Mouse (Mus musculus): ENCODE results near the gene Peli2.

The Peli2 gene

DNA sequence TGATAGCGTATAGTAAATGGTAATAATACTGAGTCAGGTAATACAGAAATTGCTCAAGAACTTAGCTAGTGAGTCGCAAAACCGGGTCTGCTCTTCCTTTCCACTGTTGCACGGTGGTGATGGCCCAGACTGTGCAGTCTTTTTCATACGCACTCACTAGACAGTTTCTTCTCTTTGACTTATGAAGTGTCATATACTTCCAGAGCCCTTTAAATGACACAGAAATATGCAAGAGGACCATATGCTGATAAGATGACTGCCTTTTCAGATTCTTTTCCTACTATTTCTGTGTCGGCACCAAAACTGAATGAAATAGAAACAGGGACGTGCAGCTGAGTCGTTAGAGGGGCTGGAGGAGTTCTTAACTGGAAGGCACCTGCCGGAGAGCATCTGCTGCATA lies 102.1 kb downstream of the Peli2 start:
- DNase-seq (ENCODE audit: low spot score) = no peak

DNA sequence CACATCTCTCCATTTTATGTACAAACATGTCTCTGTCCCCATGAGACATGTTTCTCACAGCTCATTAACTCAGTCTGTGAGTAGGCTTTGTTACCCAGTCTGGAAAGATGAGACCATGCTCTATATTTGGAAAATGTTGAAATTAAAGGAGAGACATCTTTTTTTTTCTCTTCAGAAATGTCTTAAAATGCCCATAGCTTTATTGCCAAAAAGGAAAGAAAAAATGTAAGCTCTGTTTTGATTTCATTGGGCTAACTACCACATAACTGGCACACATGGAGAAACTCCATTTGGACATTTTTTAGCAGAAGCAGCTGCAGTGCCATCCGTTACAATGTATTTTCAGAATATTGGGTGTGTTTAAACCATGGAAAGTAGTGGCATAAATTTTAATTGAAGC lies 103.6 kb downstream of the Peli2 start:
- no peak for DNase-seq (ENCODE audit: low spot score)

DNA sequence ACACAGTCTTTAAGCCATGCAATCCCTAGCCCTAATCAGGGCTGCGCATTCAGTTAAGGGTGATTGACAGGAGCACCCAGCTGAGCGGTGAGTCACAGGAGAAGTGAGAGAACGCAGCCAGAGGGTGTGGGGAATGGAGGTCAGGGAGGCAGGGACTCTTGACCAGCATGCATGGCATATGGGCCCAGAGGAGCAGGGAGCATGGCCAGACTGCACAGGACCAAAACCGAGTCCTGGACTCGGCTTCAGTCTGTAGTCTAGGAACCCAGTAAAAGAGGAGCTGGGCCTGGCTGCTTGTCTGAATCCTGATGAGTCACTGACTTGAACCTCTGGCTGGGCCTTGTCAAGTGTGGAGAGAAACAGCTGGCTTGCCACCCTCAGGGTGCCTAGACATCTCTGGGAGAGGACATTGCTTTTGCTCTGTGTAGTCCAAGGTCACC lies 104.3 kb downstream of the Peli2 start:
- no peak for DNase-seq (ENCODE audit: low spot score)

DNA sequence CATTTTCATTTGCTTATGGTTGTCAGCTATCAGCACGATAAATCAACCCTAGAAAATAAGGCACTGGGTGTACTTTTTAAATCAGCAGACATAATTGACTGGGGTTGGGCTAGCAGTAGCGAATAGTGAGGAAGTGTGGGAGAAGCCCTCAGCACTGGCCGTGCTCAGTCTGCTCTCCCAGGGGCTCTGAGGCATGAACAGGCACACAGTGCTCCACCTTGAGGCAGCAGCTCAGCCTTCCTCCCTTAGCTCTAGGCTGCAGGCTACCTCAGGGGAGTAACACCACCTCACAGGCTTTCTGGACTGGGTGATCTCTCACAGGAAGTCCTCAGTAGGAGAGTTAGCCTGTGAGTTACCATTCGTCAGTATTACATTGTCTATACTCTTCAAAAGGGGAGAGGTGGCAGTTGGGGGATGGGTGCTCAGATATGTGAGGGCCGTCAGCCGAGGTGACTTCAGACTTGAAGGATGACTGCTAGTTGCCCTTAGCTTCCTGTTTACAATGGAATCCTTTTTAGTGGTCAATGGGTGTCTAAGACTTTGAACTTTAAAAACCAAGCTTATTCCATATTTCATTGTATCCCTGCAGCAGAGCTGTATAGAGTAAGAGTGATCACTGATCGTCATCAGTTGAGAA lies 105.3 kb downstream of the Peli2 start:
- DNase-seq (ENCODE audit: low spot score) = no peak

DNA sequence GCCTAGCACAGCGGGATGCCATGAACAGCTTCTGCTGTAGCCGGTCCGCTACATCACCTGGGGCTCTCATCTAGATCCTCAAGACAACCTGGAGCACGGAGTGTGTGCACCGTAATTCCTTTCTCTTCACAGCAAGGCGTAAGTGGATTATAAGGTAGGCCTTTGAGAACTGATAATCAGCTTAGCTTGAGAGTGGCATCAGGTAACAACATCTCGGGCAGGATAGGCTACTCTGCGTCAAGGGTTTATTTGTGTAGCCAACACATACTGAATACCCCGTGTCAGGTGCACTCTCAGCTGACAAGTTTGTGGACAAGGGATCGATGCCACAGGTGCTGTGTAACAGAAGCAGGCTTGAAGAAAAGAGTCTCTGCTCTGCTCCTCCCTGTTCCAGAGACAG lies 106.1 kb downstream of the Peli2 start:
- DNase-seq (ENCODE audit: low spot score) = no peak

DNA sequence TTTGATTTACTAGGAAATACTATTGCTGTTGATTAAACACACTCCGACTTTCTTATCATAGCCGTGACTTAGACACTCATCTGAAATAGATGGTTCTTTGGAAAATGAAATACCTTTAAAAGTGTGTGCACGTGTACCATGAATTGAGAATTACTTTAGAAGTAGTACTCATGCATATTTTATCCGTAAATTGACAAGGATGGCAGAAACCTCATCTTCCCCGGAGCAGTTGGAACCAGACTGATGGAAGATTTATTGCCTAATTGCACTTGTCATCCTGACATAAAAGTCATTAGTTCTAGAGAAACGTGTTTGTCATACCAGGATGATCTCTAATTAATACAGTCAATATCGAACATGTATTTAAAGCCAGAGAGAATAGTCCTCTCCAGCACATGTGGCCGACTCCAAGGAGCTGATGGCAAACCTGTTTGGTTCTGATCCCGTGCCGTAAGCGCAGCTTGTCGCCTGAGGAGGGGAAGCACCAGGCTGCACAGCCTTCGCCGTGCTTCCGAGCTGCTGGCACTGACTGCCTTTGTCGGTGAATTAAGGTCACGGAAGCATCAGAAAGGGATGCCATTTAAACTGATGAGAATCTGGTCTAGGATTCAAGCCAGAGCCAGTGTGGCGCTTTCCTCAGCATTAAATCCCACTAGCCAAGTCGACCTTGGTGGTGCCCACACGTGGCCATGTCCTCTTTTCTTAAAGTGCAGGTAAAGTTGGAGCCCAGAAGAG lies 114.3 kb downstream of the Peli2 start:
- no peak for DNase-seq (ENCODE audit: low spot score)

DNA sequence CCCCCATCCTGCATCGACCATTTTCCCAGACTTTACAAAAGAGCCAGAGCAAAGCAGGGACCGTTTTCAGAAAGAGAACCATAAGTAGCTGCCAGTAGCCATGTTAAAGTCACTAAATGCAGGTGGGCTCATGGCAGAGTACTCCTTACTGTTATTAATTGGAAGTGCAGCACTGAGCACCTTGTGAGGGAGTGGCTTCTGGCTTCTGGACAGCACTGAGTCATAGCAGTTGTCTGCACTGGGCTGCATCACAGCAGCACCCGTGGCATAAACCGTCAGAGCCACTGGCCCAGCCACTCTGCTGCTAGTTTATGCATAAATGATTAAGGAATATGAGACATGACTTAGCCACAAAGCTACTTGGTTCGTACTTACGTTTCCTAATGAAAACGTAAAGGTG lies 120.7 kb downstream of the Peli2 start:
- no peak for DNase-seq (ENCODE audit: low spot score)

DNA sequence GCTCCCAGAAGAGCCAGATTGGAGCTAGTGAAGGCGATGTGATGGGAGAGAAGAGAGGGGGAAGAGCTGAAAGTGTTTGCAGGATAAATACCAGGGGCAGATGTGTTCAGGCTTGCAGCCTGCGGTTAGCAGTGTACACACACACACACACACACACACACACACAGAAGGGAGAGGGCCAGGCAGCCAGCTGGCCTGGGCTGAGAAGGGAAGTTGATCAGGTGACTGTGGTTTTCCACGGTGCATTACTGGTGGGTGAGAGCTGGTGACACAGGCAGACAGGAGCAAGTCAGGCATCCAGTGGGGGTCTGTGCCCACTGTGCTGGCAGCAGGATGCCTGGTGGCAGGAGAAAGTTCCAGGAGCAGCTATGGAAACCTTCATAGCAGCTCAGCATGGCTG lies 125.6 kb downstream of the Peli2 start:
- peak; percentile 35 for DNase-seq (ENCODE audit: low spot score)

DNA sequence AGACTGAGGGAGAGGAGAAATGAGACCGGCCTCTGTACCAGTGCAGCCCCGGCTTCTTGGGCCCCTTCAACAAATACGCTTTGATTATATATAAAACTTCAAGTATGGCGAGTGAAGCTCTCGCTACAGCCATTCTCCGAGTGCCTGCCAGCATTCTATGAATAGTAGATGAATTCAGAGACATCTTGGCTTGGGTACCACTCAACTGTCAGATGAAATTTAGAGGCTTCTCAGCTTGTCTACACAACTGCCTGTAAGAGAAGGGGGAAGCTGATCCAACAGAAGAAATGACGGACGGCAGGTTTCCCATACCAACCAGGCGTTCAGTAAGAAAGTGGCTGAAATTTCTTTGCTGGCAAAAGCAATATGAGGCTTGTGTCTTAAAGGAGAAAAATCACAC lies 126.3 kb downstream of the Peli2 start:
- DNase-seq (ENCODE audit: low spot score) = no peak

DNA sequence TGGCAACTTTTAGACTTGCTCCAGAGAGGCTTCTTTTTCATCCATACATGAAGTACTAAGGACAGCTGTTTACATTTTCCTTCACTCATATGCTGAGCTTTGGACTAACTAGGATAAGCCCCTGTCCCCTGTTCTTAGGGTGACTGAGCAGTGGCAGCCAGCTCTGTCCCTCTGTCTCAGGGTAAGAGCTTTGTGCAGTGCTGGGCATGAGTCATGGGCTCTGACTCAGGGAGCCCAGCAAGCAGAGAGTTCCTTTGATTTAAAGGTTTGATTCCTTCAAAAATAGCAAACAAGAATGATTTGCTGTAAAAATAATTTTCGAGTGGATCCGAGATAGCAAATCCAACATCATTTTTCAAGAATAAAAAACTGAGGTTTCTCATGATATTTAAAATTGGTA lies 128.8 kb downstream of the Peli2 start:
- no peak for DNase-seq (ENCODE audit: low spot score)

DNA sequence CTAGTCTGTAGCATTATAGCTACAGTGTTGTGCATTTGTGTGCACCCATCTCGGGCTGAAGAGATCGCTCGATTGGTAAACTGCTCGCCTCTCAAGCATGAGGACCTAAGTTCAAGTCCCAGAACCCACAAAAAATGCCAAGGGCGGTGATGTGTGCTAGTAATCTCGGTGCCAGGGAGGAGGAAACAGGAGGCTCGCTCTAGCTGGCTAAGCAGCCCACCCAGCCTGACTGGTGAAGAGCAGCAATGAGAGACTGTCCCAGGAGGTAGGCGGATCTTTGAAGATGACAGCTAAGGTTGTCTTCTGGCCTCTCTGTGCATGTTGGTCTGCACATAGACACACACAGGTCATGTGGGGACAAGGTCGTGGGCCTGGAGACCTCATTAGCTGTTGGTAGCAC lies 129.3 kb downstream of the Peli2 start:
- no peak for DNase-seq (ENCODE audit: low spot score)

DNA sequence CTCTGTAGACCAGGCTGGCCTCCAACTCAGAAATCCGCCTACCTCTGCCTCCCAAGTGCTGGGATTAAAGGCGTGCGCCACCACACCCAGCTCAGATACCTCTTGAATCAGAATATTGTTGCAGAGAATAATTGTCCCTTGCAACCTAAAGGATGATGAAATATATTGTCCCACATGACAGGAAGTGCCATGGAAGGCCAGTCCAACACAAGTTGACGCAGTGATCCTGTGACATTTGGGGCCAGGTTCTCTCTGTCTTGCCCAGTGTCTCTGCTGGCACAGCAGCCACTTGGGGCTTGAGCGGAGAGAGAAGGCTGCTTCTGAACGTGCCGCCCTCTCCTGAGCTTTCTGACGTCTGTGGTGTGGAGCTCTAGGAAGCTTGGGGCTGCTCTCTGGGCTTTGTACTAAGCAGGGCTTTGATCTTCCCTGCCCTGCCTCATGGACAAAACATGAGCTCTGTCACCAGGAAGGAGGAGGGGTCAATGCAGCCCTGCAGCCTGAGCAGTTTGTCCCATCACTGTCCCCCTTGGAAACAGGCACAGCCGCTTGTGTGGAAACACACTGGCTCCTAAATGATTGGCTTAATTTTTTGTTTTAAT lies 130.9 kb downstream of the Peli2 start:
- DNase-seq (ENCODE audit: low spot score) = no peak

DNA sequence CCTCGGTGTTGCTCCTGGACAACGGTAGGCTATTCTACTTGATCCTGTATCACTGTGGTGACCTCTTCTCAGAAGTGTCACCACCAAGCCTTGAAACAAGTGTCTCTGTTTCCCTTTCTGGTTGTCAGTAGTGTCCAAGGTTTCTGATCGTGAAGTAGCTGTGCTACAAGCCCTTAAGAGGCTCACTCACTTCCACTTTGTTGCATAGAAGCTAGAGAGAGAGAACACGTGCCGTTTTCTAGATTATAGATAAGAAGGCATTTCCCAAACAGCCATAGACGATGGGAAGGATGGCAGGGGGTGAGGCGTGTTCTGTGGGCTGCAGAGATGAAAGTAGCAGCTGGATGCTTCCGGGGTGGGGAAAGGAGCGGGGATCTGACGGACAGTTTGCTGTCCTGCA lies 132.6 kb downstream of the Peli2 start:
- DNase-seq (ENCODE audit: low spot score) = no peak

DNA sequence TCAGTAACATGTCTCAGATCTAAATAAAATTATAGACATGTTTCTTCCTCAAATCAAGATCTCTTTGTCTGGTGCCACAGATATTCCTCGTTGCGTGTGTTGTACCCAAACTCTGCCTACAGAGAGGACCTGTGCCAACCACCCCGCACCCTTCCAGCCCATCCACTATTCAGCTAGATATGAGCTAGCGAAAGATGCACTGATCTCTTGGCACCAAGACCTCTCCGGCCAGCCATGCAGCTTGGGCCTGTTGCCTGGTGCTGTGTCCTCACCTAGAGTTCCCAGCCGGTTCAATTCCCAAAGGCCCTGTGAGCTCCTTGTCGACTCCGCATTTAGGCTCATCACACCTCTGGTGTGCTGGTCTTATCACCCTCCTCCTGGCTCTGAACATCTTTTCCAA lies 134.1 kb downstream of the Peli2 start:
- DNase-seq (ENCODE audit: low spot score) = no peak

DNA sequence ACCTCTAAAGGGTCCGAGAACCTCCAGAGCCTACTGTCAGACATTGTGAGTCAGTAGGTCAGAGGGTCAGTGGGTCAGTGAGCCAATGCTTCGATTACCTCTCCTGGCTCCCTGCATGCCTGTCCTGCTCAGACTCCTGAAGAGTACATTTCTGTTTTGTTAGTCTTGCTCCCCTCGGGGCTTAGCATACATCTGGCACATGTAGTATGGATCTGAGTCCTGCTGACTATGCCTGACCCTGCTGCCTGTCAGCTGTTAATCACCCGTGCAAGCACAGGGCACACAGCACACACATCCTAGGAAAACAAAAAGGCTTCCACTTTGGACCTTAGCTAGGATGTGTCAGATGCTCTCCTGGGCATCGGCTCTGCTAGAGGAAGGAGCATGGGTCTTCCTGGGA lies 134.7 kb downstream of the Peli2 start:
- DNase-seq (ENCODE audit: low spot score) = no peak

DNA sequence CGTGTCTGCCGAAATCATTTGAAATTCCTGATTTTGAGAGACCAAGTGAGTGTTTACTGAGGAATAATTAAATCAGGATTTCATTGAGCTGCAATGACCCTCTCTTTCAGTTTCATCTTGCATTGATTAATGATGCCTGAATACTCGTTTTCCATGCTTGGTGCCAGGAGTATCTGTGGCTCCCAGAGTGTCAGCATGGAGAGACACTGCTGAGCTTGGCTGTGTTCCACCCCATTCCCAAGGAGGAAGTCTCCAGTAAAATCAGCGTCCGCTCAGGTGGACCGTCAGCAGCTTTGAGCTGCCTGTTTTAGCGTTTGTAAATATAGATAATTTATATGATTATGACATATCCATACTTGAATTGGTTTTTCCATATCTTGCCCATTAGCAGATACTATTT lies 137.1 kb downstream of the Peli2 start:
- no peak for DNase-seq (ENCODE audit: low spot score)

DNA sequence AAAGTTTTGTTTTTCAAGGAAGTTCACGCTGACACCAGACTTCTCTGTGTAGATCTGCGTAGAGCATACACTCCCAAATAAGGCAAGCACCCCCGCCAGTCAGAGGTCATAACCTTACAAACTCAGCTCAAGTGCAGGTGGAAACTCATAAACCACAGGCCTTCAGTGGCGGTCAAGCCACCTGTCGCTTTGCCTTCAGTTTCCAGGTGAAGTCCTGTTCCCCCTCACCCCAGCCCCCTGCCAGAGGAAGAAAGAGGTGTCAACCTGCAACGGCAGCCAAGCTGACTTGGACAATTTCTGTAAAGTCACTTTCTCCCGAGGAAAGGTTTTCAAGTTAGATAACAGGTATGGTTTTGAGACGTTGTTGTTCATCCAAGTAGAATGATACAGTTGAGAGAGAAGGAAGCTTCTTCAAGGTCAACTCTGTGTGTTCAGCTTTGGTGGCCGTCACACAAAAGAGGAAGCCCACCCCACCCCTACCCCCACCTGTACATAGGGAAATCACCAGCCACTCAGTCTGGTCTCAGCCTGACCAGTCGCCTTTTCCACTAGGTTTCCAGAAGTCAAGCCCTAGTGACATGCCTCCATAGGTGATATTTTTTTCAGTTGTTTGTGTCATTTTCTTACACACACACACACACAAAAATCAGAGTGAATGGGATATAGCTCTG lies 138.2 kb downstream of the Peli2 start:
- DNase-seq (ENCODE audit: low spot score) = no peak

DNA sequence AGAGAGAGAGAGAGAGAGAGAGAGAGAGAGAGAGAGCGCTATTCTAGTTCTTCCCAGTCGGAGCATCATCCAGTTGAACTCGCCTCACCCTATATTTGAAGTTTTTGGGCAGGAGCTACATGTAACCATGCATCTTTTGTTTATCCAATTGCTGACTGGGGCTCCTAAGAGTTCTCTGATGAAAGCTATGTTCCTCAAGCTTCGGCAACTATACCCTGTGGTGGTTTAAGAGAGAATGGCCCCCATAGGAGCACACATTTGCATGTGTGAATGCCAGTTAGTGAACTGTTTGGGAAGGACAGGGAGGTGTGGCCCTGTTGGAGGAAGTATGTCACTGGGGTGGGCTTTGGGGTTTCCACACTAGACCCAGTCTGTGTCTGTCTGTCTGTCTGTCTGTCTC lies 142.5 kb downstream of the Peli2 start:
- no peak for DNase-seq (ENCODE audit: low spot score)

DNA sequence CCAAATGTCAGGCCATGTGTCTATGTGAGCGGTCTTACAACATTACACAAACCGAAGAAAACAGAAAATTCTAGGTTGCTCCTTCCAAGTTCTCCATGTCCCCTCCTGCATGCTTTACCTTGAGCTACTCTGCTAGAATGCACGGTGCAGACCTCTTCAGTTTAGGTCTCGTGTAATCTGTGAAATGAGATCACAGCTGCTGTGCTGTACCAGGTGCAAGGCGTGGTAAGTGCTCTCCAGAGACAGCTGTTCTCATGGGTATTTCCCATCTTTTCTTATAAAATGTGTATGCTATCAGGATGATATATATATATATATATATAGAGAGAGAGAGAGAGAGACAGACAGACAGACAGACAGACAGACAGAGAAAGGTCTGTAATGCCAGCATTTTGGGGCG lies 146.1 kb downstream of the Peli2 start:
- no peak for DNase-seq (ENCODE audit: low spot score)

DNA sequence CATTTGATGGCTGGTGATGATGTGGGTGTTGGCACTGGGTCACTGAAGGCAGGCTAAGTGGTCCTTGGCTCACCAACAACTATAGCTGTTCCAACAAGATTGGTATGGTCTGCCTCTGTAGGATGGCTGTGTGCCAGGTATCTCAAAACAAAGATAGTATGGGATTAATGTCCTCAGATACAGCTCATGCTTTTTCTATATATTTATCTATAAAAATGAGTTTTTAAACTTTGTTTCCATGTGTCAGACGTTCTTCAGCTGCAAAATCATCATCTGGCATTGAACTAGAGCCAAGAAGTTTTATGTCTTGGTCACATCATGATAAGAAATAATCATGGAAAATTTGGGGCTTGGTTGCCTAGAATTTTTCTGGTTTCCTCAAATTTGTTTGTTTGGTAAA lies 157.7 kb downstream of the Peli2 start:
- DNase-seq (ENCODE audit: low spot score) = no peak

DNA sequence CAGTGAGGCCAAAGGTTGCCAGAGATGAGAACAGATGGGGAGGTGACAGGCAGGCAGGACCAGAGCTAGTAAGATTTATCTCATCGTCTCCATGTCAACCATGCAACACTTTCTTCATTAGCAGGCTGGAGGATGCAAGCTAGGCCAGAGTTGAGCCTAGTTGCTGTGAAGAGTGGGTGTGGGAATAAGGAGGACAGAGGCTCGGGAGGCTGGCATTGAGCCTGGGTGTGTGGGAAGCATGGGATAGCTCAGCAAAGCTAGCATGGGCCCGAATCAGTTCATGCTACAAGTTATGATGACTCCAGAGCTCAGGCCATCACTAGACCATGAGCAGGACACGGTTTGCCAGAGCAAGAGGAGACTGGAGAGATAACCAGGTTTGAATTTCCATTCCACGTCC lies 166.3 kb downstream of the Peli2 start:
- no peak for DNase-seq (ENCODE audit: low spot score)

DNA sequence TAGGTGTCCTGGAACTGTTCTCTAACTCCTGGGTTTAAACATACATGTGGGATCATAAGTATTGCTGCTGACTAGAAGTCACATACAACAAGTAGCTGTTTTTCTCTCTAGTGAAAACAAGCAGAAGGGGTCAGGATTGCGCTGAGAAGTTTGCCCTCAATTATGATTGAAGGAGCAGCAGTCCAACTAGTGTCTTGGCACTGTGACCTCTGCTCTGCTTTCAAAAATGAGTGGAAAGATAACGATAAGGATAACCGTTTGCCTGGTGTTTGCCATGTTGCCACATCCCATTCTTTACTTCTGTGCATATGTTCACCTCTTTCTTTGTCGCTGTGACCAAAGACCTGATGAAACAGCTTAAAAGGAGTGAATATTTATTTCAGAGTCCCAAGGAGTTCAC lies 167.0 kb downstream of the Peli2 start:
- DNase-seq (ENCODE audit: low spot score) = no peak

DNA sequence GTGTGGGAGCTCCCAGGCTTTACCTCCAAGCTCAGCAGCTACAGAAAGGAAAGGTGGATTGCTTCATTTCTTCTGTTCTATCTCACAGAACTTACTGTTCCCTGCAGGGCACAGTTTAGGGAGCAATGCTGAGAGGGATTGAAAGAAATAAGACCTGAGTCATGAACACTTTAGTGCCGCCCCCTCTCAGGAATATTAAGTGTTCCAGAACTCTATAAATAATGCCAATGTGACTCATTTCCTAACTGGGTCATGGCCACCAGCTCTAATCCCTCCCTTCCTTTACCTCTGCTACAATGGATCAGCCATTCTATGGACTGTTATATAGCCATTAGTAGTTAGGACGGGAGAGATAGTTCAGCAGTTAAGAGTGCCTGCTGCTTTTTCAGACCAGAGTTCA lies 168.0 kb downstream of the Peli2 start:
- DNase-seq (ENCODE audit: low spot score) = peak; percentile 28

All from lung, postnatal 25 days (tissue).